Mouse (Mus musculus) bone marrow macrophage, adult 2 months (primary cell): Measurements from ENCODE around the gene Pip5k1a. TPM values are rescaled to one million over a fixed set of nuclear protein-coding genes. Genes with fewer than 3 reads are reported as not detected.
"Not testable (repeated sequence)": the region's sequence is repeated elsewhere in the genome, so short reads cannot be mapped to it uniquely, and the experiment has no call there.

Experiments used
- H3K27ac ChIP-seq: 2 replicates; pipeline ENCODE4 v1.5.1; 2012; ENCODE audit warnings: low read depth, low read length; ENCODE audit not compliant: insufficient read depth
- H3K4me1 ChIP-seq: 2 replicates; pipeline ENCODE4 v1.6.1; 2012; ENCODE audit warnings: low read length; ENCODE audit not compliant: control insufficient read depth, insufficient read depth
- H3K4me3 ChIP-seq: 2 replicates; pipeline ENCODE4 v1.5.1; 2012; ENCODE audit warnings: mild to moderate bottlenecking, low read length, moderate library complexity; ENCODE audit not compliant: insufficient read depth
- CTCF ChIP-seq: IDR thresholded peaks from 2 replicates; pipeline ENCODE4 v1.5.1; 2012; ENCODE audit warnings: low read depth, mild to moderate bottlenecking, low read length, moderate library complexity
- POLR2A ChIP-seq: IDR thresholded peaks from 2 replicates; pipeline ENCODE4 v1.6.1; 2012; ENCODE audit warnings: mild to moderate bottlenecking, low read depth, low read length, borderline replicate concordance
- polyA plus RNA-seq: library from polyadenylated mRNA; stranded (reverse); fragments of >200 nt; gene quantifications from 2 replicates; pipeline ENCODE4 v1.2.4, GENCODE M21; 2012; ENCODE audit not compliant: missing spikeins, insufficient read depth, insufficient read length

Gene Pip5k1a
- polyA plus RNA-seq, 1 experiment: 23.4 TPM

- no peak overlapping the region for H3K4me3 ChIP-seq
- H3K4me1 ChIP-seq: peaks cover 16% of the 10 kb centered on the region
- TF ChIP-seq CTCF (no peak), POLR2A (no peak)
- no peak overlapping the region for H3K27ac ChIP-seq
These were observed 58.8 kb downstream of the Pip5k1a start for GRCm38 (mm10) chr3:95047914-95048313.

DNA sequence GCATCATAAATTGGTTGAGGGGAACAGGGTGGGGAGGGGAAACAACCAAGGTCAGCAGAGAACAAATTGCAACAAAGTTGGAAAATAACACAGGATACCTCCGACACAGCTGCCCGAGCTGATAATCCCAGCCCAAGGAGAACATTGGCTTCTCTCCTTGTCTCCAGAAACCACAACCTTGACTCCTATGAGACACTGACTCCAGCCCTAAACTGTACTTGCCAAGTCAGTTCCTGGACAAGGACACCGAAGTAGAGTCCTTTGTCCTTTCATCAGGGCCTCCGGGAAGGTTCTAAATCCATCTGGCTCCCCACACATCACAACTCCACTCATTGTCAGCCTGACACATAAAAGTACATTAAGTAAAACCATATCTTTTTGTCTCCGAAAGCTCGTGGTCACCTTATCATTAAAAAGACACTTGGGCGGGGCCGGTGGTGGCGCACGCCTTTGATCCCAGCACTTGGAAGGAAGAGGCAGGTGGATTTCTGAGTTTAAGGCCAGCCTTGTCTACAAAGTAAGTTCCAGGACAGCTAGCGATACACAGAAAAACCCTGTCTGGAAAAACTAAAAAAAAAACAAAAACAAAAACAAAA, 60.2 kb downstream of the Pip5k1a start:
- no peak for TF ChIP-seq POLR2A
- TF ChIP-seq CTCF: no peak
- Histone ChIP-seq H3K4me3 (no peak overlapping the region), H3K4me1 (peaks cover 16% of the 10 kb centered on the region), H3K27ac (no peak overlapping the region)

GRCm38 (mm10) chr3:95043251-95043650, 63.5 kb downstream of the Pip5k1a start:
- TF ChIP-seq CTCF: no peak
- TF ChIP-seq POLR2A: no peak
- Histone ChIP-seq H3K27ac (peak overlapping the region; percentile 86), H3K4me1 (peaks cover 22% of the 10 kb centered on the region), H3K4me3 (no peak overlapping the region; the same call in 1 of the 2 replicates)

DNA sequence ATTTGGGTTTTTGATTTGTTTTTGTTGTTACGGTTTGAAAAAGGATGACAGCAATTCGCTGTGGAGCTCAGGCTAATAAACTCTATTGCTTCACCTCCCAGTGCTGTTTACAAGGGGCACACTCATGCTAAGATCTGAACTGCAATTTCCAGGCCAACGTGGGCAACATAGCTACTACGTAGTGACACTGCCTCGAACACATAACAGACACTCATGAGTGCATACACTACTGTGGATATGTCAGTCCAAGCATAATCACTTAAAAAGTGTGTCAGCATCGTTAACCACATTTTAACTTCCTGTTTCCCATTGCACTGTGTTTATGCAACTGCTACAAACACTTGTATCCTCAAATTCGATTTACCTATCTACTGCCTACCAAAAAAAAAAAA, 63.9 kb downstream of the Pip5k1a start:
- H3K4me1 ChIP-seq: peaks cover 18% of the 10 kb centered on the region
- peak overlapping the region; percentile 86 for H3K27ac ChIP-seq
- TF ChIP-seq POLR2A (no peak), CTCF (no peak)
- H3K4me3 ChIP-seq: peak overlapping the region; percentile 87

GRCm38 (mm10) chr3:95042166-95042837, 64.4 kb downstream of the Pip5k1a start, which contains the start of gene Psmd4:
TSS of gene Psmd4 (minus strand) at chr3:95042614.
- TF ChIP-seq CTCF (no peak), POLR2A (no peak)
- peak within 1 kb of the TSS; percentile 86 for H3K27ac ChIP-seq
- H3K4me1 ChIP-seq: peaks cover 15% of the 10 kb centered on the region
- H3K4me3 ChIP-seq: peak within 1 kb of the TSS; percentile 87

- H3K4me3 ChIP-seq: peak overlapping the region; percentile 87
- H3K4me1 ChIP-seq: peaks cover 15% of the 10 kb centered on the region
- no peak overlapping the region for H3K27ac ChIP-seq
- no peak for TF ChIP-seq POLR2A
- TF ChIP-seq CTCF: no peak
These were observed 65.1 kb downstream of the Pip5k1a start for GRCm38 (mm10) chr3:95041625-95042024.

GRCm38 (mm10) chr3:95029953-95030352, 76.8 kb downstream of the Pip5k1a start:
- Histone ChIP-seq H3K4me1 (peaks cover 9% of the 10 kb centered on the region), H3K4me3 (no peak overlapping the region), H3K27ac (no peak overlapping the region)
- TF ChIP-seq CTCF (no peak), POLR2A (no peak)

DNA sequence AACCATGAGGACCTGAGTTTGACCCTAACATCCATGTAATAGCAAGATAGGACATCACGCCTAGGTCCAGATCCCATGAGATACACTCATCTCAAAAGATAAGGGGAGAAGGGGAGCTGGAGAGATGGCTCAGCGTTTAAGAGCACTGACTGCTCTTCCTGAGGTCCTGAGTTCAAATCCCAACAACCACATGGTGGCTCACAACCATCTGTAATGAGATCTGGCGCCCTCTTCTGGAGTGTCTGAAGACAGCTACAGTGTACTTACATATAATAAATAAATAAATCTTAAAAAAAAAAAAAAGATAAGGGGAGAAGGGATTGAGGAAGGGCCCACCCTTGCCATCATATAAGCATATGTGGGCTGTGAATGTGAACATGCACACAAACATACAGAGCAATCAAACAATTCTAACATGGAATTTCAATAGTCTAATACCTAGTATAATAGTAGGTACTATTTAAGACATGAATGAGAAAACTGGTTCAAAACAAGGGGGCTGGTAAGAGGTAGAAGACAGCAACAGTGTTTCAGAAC, 77.4 kb downstream of the Pip5k1a start:
- not testable (repeated sequence) for H3K4me3 ChIP-seq, H3K27ac ChIP-seq, H3K4me1 ChIP-seq

DNA sequence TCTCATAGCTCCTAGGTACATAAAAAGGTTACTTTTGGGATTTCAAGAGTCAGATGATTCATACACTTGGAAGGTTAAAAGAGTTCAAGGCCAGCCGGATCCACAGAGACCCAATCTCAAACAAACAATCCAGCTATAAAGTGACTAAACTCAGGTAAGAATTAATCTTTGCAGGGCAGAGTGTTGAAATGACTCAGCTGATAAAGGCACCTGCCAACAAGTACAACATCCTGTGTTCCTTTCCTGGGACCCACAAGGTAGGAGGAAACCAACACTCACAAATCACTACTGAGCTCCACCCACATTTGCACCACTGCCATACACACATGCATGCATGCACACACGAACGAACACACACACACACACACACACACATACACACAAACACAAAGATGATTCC, 78.1 kb downstream of the Pip5k1a start:
- Histone ChIP-seq H3K27ac (no peak overlapping the region), H3K4me1 (peaks cover 9% of the 10 kb centered on the region), H3K4me3 (no peak overlapping the region)
- no peak for TF ChIP-seq CTCF
- no peak for TF ChIP-seq POLR2A

DNA sequence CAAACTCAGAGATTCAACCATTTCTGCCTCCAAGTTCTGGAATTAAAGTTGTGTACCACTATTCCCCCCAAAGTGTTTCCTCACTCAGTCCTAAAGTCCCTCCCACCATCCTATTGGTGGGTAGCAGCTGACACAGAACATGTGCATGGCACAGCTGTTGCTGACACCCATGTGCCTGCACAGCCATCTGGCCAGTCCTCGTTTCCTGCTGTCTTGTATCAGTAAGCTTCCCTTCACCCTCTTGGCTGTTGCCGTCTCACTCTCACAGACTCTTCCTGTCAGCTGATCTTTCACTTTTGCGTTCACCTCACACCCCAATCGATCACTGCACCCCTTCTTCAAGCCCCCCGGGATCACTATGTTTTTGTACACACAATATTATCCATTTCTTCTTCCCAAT, 79.0 kb downstream of the Pip5k1a start:
- TF ChIP-seq CTCF: no peak
- TF ChIP-seq POLR2A: no peak
- H3K4me3 ChIP-seq: no peak overlapping the region
- H3K4me1 ChIP-seq: peaks cover 9% of the 10 kb centered on the region
- H3K27ac ChIP-seq: peak overlapping the region; percentile 33; the same call in 1 of the 2 replicates
